Mouse (Mus musculus) limb, embryonic 13.5 days (tissue): ENCODE measurements around the gene Fnbp1. TPM values are rescaled to one million over a fixed set of nuclear protein-coding genes. Genes with fewer than 3 reads are reported as not detected.

Experiments
- ATAC-seq: fragments of 200-750 bp; cut with Nextera tagmentation; 2 replicates; pipeline ENCODE4 v1.8.0; 2017; ENCODE audit warnings: low read depth, moderate number of reproducible peaks, moderate TSS enrichment; ENCODE audit not compliant: low FRiP score
- H3K27ac ChIP-seq: fragments of 300-500 bp; sonication (generic); 2 replicates; pipeline ENCODE4 v1.5.1; 2015; ENCODE audit warnings: inconsistent platforms, mild to moderate bottlenecking, moderate library complexity
- H3K27me3 ChIP-seq: fragments of 300-500 bp; sonication (generic); 2 replicates; pipeline ENCODE4 v1.6.1; 2015; ENCODE audit warnings: mild to moderate bottlenecking, inconsistent platforms
- H3K36me3 ChIP-seq: fragments of 300-500 bp; sonication (generic); 2 replicates; pipeline ENCODE4 v1.6.1; 2015; ENCODE audit warnings: inconsistent platforms, mild to moderate bottlenecking, moderate library complexity
- H3K4me1 ChIP-seq: fragments of 300-500 bp; sonication (generic); 2 replicates; pipeline ENCODE4 v1.6.1; 2015; ENCODE audit warnings: inconsistent platforms
- H3K4me2 ChIP-seq: fragments of 300-500 bp; sonication (generic); replicated peaks from 2 replicates; pipeline ENCODE4 v1.6.1; 2015; ENCODE audit warnings: inconsistent platforms, mild to moderate bottlenecking, moderate library complexity
- H3K4me3 ChIP-seq: fragments of 300-500 bp; sonication (generic); 2 replicates; pipeline ENCODE4 v1.5.1; 2015; ENCODE audit warnings: moderate library complexity, mild to moderate bottlenecking, inconsistent platforms
- H3K9ac ChIP-seq: fragments of 300-500 bp; sonication (generic); 2 replicates; pipeline ENCODE4 v1.6.1; 2015; ENCODE audit warnings: mild to moderate bottlenecking, inconsistent platforms
- H3K9me3 ChIP-seq: fragments of 300-500 bp; sonication (generic); 2 replicates; pipeline ENCODE4 v1.6.1; 2016; ENCODE audit warnings: inconsistent platforms
- WGBS: fragments of 180-500 bp; shearing (Covaris S2); methylation state at CpG from one replicate; pipeline ENCODE4 v1.1.7; 2015; 5-methylcytosine and 5-hydroxymethylcytosine counted together
- polyA plus RNA-seq: library from polyadenylated mRNA; unstranded; fragments of >200 nt; fragmentation: Nextera tagmentation; extraction: Ambion mirVana; gene quantifications from 2 replicates; pipeline ENCODE4 v1.2.1, GENCODE M21; 2015

The Fnbp1 gene
- polyA plus RNA-seq, 1 experiment from 2014 or later, result 24.5 TPM

DNA sequence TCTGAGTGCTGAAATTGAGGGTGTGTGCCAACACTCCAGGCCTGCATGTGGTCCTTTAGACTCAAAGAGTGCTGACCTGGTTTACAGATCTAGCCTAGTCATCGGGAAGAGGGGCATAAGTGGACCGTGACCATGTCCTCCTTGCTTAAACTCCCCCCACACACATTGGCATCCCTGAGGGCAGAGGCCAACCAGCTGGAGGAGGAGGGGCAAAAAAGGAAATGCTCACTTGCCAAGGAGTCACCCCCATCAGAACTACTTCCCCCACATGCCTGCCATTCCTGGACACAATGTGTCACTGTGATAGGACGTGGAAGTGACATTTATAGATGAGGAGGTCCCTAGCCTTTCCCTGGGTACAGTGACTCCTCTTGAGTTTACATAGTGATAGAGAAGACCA is 116.3 kb downstream of the Fnbp1 start:
- Histone ChIP-seq H3K9ac (no peak overlapping the region), H3K9me3 (no peaks in the 10 kb centered on the region), H3K27me3 (no peaks in the 10 kb centered on the region), H3K4me3 (no peak overlapping the region), H3K27ac (no peak overlapping the region), H3K4me1 (no peaks in the 10 kb centered on the region), H3K36me3 (peaks cover 40% of the 10 kb centered on the region), H3K4me2 (no peak overlapping the region)
- ATAC-seq, result no peak
- WGBS, result 81% methylated on average over 3 of the region's 3 CpGs

DNA sequence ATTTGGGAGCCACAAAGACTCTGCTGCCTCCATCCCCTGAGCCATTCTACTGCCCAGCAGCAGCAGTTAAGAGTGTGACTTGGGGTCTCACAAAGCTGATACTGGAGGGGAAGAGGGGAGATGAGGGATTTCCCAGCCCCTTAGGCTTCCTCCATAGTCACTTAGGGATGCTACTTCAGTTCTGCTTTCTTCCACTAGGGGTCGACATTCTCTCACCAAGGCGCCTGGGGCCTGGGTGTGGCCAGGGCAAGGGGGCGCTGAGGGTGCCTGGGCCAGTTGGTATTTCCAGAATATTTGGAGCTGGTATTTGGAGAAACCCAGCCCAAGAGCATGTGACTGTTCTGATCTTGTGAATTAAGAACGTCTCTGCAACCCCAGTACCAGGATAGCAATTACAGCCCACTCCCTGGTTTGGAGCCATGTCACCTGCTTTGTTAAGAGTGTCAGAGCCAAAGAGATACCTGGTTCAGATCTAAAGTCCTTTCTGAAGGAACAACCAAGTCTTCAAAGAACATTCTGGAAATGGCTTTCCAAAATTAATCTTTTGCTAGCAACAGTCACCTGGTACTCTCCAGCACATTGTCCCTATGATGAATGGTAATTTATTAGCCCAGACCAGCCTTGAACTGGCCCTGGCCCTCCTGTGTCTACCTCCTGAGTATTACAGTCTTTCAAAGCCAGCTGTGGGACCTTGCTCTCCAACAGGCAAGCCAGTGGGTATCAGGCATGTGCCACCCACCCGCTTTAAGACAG is 117.0 kb downstream of the Fnbp1 start:
- no peak overlapping the region for H3K27ac ChIP-seq
- no peaks in the 10 kb centered on the region for H3K9me3 ChIP-seq
- H3K4me3 ChIP-seq, result no peak overlapping the region
- no peak overlapping the region for H3K4me2 ChIP-seq
- no peak for ATAC-seq
- H3K36me3 ChIP-seq, result peaks cover 40% of the 10 kb centered on the region
- H3K27me3 ChIP-seq, result no peaks in the 10 kb centered on the region
- no peak overlapping the region for H3K9ac ChIP-seq
- 27% methylated on average over 5 of the region's 5 CpGs for WGBS
- no peaks in the 10 kb centered on the region for H3K4me1 ChIP-seq

DNA sequence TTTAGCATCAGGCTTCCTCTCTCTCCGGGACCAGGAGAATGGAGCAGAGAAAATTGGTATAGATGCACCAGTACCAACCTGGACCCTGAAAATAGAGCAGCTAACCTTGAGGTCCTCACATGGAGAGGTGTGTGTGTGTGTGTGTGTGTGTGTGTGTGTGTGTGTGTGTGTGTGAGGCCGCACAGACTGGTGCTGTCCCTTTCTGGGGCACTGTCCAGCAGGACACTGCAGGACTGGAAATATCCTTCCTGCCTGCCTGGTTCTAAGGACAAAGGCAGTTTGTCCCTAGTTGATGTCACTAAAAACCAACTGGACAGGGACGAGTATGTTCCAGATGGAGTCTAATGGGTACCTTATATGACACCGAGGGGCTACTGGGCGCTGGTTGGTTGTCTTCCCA is 117.9 kb downstream of the Fnbp1 start:
- Histone ChIP-seq H3K27me3 (no peaks in the 10 kb centered on the region), H3K27ac (no peak overlapping the region), H3K4me2 (no peak overlapping the region), H3K9me3 (no peaks in the 10 kb centered on the region), H3K9ac (no peak overlapping the region), H3K4me3 (no peak overlapping the region), H3K36me3 (peaks cover 46% of the 10 kb centered on the region), H3K4me1 (no peaks in the 10 kb centered on the region)
- 77% methylated on average over 5 of the region's 5 CpGs for WGBS
- ATAC-seq, result no peak

DNA sequence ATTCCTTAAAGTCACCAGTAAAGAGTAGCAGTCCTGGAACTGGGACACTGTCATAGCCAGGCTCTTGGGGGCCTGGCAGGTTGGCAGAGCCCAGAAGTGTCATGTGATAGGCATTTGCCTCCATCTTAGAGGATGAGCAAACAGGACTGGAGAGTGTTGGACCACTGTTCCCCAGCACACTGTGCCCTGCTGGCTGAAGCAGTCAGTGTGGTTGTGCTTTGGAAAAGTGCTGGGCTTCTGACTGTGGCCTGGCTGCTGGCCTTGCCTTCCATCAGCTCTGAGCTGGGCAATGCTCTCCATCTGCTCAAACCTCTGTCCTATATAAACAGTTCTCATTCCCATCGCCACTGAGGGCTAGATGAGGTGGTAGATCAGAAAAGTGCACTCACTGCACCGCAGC is 121.6 kb downstream of the Fnbp1 start:
- WGBS, result 89% methylated on average over 2 of the region's 2 CpGs
- H3K9ac ChIP-seq, result no peak overlapping the region
- no peaks in the 10 kb centered on the region for H3K4me1 ChIP-seq
- no peak overlapping the region for H3K4me2 ChIP-seq
- H3K9me3 ChIP-seq, result no peaks in the 10 kb centered on the region
- peaks cover 60% of the 10 kb centered on the region for H3K36me3 ChIP-seq
- no peak for ATAC-seq
- no peak overlapping the region for H3K4me3 ChIP-seq
- no peaks in the 10 kb centered on the region for H3K27me3 ChIP-seq
- no peak overlapping the region for H3K27ac ChIP-seq

DNA sequence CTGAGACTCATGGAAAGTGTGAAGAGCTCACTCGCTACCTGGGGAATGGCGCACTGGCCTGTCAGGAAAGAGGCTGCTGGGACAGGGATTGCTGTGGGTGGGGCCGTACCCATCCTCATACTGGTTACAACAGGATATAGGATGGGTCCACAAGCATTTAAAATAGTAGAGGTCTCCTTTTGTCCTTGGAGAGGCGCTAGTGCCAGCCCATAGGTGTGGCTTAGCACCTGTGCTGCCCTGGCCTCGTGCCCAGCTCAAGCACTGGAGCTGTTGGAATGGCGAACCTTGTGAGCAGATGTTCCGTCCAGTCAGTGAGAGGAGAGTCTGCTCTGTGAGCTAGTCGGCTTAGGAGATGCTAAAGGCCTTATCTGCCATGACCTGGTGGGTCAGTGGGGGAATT is 122.8 kb downstream of the Fnbp1 start:
- no peak overlapping the region for H3K9ac ChIP-seq
- WGBS, result 87% methylated on average over 8 of the region's 8 CpGs
- ATAC-seq, result no peak
- no peak overlapping the region for H3K4me2 ChIP-seq
- no peak overlapping the region for H3K4me3 ChIP-seq
- H3K4me1 ChIP-seq, result no peaks in the 10 kb centered on the region
- H3K36me3 ChIP-seq, result peaks cover 63% of the 10 kb centered on the region
- H3K9me3 ChIP-seq, result no peaks in the 10 kb centered on the region
- H3K27me3 ChIP-seq, result no peaks in the 10 kb centered on the region
- no peak overlapping the region for H3K27ac ChIP-seq

DNA sequence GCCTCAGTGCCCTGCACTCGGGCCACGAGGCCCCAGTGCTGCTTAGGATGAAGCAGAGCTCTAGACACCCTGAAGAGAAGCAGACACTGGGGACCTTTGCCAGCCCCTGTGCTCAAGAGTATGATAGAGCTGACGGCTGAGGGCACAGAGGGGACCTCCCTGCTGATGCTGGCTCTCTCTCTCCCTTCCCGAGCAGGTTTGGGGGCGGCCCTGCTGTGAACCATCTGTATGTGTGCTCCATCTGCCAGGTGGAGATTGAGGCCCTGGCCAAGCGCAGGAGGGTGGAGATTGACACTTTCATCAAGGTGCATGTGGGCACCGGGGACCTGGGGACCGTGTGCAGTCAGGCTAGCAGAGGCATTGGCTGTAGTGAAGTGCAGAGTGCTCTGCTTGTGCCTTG is 123.3 kb downstream of the Fnbp1 start:
- no peaks in the 10 kb centered on the region for H3K27me3 ChIP-seq
- no peaks in the 10 kb centered on the region for H3K9me3 ChIP-seq
- H3K27ac ChIP-seq, result no peak overlapping the region
- H3K4me3 ChIP-seq, result no peak overlapping the region
- no peak overlapping the region for H3K4me2 ChIP-seq
- H3K9ac ChIP-seq, result no peak overlapping the region
- H3K4me1 ChIP-seq, result no peaks in the 10 kb centered on the region
- 81% methylated on average over 8 of the region's 8 CpGs for WGBS
- no peak for ATAC-seq
- H3K36me3 ChIP-seq, result peaks cover 64% of the 10 kb centered on the region

DNA sequence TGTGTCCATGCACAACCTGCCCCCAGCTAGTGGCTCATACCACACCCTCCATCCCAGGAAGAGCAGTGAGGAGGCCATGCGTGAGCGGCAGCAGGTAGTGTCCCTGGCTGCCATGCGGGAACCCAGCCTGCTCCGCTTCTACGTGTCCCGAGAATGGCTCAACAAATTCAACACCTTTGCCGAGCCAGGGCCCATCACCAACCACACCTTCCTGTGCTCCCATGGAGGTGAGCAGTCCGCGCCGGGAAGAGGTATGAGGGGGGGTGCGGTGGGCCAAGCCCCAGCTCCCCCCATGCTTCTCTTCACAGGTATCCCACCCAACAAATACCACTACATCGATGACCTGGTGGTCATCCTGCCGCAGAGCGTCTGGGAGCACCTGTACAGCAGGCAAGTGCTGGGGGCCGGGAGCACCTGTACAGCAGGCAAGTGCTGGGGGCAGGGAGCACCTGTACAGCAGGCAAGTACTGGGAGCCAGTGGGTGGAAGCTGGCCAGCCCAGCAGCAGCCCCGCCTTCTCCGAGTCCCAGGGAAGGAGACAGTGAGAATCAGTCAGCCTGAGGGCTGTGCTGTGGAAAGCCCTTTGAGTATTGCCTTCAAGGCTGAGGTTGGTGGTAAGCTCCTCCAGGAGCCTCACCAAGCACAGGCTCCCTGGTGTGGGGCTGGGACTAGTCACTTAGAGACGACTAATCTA is 124.0 kb downstream of the Fnbp1 start:
- no peak overlapping the region for H3K9ac ChIP-seq
- no peak overlapping the region for H3K4me2 ChIP-seq
- no peaks in the 10 kb centered on the region for H3K9me3 ChIP-seq
- 88% methylated on average over 18 of the region's 18 CpGs for WGBS
- H3K27me3 ChIP-seq, result no peaks in the 10 kb centered on the region
- H3K4me3 ChIP-seq, result no peak overlapping the region
- peaks cover 68% of the 10 kb centered on the region for H3K36me3 ChIP-seq
- ATAC-seq, result no peak
- H3K27ac ChIP-seq, result no peak overlapping the region
- H3K4me1 ChIP-seq, result no peaks in the 10 kb centered on the region

DNA sequence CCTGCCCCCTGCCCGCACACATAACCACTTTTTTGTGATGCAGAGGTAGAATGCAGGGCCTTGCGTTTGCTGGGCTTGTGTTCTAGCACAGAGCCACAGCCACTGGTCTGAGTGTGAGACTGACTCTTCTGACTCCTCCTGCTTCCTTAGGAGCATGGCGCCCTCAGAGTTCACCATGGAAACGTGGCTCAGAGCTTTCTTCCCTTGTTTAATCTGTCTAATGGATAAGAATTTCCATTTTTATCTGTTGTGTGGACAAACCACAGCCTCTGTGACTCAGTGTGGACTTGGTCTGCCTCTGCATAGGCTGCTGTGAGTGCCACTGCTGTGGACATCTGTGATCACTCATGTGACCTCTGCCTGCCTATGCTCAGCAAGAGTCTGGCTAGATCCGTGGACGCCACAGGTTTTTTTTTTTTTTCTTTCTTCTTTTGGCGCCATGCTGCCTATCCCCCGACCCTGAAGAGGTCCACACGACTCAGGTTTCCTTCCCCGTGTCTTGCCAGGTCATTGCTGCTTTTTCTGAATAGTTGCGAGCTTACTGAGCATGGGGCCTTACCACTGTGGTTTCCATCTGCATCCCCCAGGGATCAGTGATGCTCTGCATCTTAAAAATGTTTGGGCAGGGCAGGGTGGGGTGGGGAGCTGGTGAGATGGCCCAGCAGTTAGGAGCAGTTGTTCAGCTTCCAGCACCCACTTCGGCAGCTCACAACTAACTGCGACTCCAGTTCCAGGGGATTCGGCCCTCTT is 128.3 kb downstream of the Fnbp1 start:
- Histone ChIP-seq H3K27ac (no peak overlapping the region), H3K4me3 (no peak overlapping the region), H3K4me2 (no peak overlapping the region), H3K27me3 (no peaks in the 10 kb centered on the region), H3K36me3 (peaks cover 67% of the 10 kb centered on the region), H3K9ac (no peak overlapping the region), H3K4me1 (no peaks in the 10 kb centered on the region), H3K9me3 (no peaks in the 10 kb centered on the region)
- ATAC-seq, result no peak
- WGBS, result 69% methylated on average over 14 of the region's 14 CpGs

DNA sequence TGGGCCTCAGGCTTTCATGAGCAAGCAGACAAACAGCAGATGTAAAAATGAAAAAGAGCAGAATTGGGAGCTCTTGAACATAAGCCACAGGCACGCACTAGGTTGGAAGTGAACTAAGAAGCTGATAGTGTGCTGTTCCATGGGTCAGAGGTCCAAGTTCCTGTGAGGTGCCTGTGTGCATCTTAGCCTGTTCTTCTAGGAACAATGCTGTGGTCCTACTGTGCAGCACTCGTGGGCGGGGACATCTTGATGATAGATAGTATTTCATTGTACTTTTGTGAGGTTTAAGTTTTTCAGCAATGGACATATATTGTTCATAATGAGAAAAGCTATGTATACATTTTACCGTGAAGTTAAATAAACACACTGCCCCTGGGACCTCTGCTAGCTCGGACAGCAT is 134.6 kb downstream of the Fnbp1 start:
- 90% methylated on average over 5 of the region's 5 CpGs for WGBS
- ATAC-seq, result no peak
- no peak overlapping the region for H3K4me3 ChIP-seq

DNA sequence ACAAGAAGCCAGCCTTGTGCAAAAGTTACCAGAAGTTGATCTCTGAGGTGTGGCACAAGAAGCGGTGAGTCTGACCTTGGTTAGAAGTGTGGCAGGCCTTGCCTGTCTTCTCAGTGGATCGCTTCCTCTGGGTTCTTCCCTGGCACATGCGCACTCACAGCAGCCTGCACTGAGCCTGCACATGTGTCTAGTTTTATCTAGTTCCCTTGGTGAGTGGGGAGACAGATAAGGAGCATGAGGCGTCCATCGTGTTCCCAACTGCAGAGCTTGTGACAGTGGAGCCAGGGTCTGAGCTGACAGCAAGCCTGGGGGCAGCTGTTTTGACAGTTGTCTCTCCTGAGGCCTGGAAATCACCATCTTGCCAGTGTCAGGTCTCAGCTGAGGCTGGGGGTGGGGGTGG is 135.4 kb downstream of the Fnbp1 start:
- Histone ChIP-seq H3K36me3 (peaks cover 71% of the 10 kb centered on the region), H3K9ac (no peak overlapping the region), H3K9me3 (no peaks in the 10 kb centered on the region), H3K4me1 (peaks cover 7% of the 10 kb centered on the region; the same call in 1 of the 2 replicates), H3K27ac (no peak overlapping the region), H3K27me3 (no peaks in the 10 kb centered on the region), H3K4me2 (no peak overlapping the region), H3K4me3 (no peak overlapping the region)
- 85% methylated on average over 5 of the region's 5 CpGs for WGBS
- peak; percentile 54; the same call in 1 of the 2 replicates for ATAC-seq

More for the DNA sequence above, 134.6 kb downstream of the Fnbp1 start:
- Histone ChIP-seq H3K9ac (no peak overlapping the region), H3K9me3 (no peaks in the 10 kb centered on the region), H3K27me3 (no peaks in the 10 kb centered on the region), H3K27ac (no peak overlapping the region), H3K4me1 (peaks cover 7% of the 10 kb centered on the region; the same call in 1 of the 2 replicates), H3K4me2 (no peak overlapping the region), H3K36me3 (peaks cover 71% of the 10 kb centered on the region)

DNA sequence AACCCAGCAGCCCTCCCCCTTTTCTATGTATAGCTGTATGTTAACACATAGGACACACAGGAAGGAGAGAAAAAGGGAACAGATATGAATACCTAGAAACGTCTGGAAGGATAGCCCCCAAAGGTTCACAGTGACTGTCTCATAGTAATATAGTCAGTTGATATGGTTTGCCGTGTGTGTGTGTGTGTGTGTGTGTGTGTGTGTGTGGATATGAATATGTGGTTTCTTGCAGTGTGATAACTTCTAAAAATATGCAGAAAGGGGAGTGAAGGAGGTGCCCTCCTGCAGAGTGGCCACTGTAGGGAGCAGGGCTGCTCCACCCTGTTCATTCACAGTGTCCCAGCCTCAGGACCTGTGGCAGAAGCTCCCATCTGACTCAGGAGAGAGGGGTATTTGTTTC is 136.4 kb downstream of the Fnbp1 start:
- no peak overlapping the region for H3K4me3 ChIP-seq
- peaks cover 62% of the 10 kb centered on the region for H3K36me3 ChIP-seq
- H3K4me2 ChIP-seq, result no peak overlapping the region
- H3K4me1 ChIP-seq, result peaks cover 7% of the 10 kb centered on the region; the same call in 1 of the 2 replicates
- H3K27ac ChIP-seq, result no peak overlapping the region
- no peaks in the 10 kb centered on the region for H3K9me3 ChIP-seq
- ATAC-seq, result no peak
- H3K27me3 ChIP-seq, result no peaks in the 10 kb centered on the region
- 77% methylated on average over 2 of the region's 2 CpGs for WGBS
- no peak overlapping the region for H3K9ac ChIP-seq

DNA sequence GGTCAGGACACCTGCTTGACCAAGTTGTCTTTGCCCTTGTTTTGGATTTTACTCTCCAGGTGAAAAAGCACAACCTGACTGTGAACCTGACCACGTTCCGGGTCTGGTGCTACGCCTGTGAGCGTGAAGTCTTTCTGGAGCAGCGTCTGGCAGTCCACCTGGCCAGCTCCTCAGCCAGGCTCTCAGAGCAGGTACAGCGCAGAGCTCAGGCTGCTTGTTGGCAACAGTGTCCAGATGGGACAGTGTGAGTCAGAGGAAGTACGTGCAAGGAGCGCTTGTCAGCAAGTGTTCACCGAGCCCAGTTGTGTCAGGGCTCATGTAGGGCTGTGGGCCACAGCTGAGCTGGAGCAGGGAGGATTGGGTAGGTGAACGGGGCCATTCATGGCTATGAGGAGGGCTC is 139.0 kb downstream of the Fnbp1 start:
- H3K9me3 ChIP-seq, result no peaks in the 10 kb centered on the region
- peaks cover 7% of the 10 kb centered on the region; the same call in 1 of the 2 replicates for H3K4me1 ChIP-seq
- H3K27ac ChIP-seq, result no peak overlapping the region
- no peak overlapping the region for H3K4me3 ChIP-seq
- ATAC-seq, result no peak
- no peaks in the 10 kb centered on the region for H3K27me3 ChIP-seq
- no peak overlapping the region for H3K9ac ChIP-seq
- 93% methylated on average over 10 of the region's 10 CpGs for WGBS
- no peak overlapping the region for H3K4me2 ChIP-seq
- peaks cover 50% of the 10 kb centered on the region for H3K36me3 ChIP-seq
